Comparison of ENCODE assay signal across 9 mouse cellular contexts in the genomic region with DNA sequence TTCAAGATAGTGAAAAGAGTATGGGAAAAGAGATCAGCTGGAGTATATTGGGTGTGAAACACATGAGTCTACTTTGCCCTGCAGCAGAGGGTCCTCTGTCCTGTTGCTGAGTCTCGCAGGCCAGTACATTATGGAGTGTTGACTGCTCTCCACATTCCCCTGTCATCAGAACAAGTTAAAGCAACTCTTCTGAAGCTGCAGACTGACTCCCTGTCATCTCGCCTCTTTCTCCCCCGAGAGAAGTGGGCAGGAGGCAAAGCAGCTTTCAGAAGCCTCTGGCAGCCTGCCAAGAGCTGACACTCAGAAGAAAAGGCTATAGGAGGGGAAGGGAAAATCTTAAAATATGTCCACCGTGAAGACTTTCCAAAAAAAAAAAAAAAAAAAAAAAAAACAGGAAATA. TPM values are rescaled to one million over a fixed set of nuclear protein-coding genes. Genes with fewer than 3 reads are reported as not detected.
DNase-seq lines count a peak whose midpoint lies in the region; ATAC-seq lines count a peak whose summit lies in the region.
"Had no signal": no experiment of that assay in that cellular context is flagged by ENCODE, and none has a peak within 500 bp of the region (broad histone marks: within the 10 kb centered on the region; RNA-seq: fewer than 3 reads in every experiment).

No protein-coding gene starts in this region.

- no peak overlapping the region for H3K4me3 ChIP-seq in midbrain, embryonic 15.5 days
- H3K4me3 ChIP-seq: left cerebral cortex, adult 2 months had no signal

- no peaks in the 10 kb centered on the region for H3K36me3 ChIP-seq in midbrain, embryonic 15.5 days (replicated peaks)

- peak overlapping the region; percentile 29; the same call in 1 of the 2 replicates for H3K27ac ChIP-seq in midbrain, embryonic 15.5 days
- H3K27ac ChIP-seq: left cerebral cortex, adult 2 months had no signal

- H3K27me3 ChIP-seq in midbrain, embryonic 15.5 days (replicated peaks), result no peaks in the 10 kb centered on the region

- H3K4me1 ChIP-seq in midbrain, embryonic 15.5 days, result peaks cover 21% of the 10 kb centered on the region

- H3K9me3 ChIP-seq in midbrain, embryonic 15.5 days, result no peaks in the 10 kb centered on the region

- no peak overlapping the region for H3K9ac ChIP-seq in midbrain, embryonic 15.5 days

- 0 out of 2 replicates have a peak, but pooled peaks have one; percentile 27 for ATAC-seq in midbrain, embryonic 15.5 days (replicated peaks)

- peak overlapping the region; percentile 32 for H3K4me2 ChIP-seq in midbrain, embryonic 15.5 days

- WGBS in midbrain, embryonic 15.5 days, result 3% methylated on average over 4 of the region's 4 CpGs

- peak; percentile 29 for DNase-seq in adrenal gland, postnatal 25 days
- DNase-seq in adrenal gland, postnatal 4 days (ENCODE audit: low spot score in 2 of 2), result no peak
- DNase-seq in ovary, postnatal 36 days (ENCODE audit: low spot score), result peak; percentile 8
- no peak for DNase-seq in ovary, postnatal 14 days (ENCODE audit: low spot score)
- peak; percentile 41 for DNase-seq in heart, postnatal 4 days
- DNase-seq in gastrocnemius, postnatal 25 days, result no peak
- DNase-seq in layer of hippocampus, postnatal 36 days, result no peak

RNA-seq across cellular contexts. Expression of a gene that starts 31.7 kb away (rescaled TPM):
- 2.2 and 2.5 TPM in 2 replicates for total RNA-seq in adrenal gland, postnatal 25 days (2021)
- total RNA-seq in adrenal gland, postnatal 4 days (2021), result 1 to 10 TPM; 3.2 to 3.4 TPM
- under 1 TPM; 0.33 to 0.36 TPM for total RNA-seq in heart, postnatal 4 days (2021)
- polyA plus RNA-seq in midbrain, embryonic 15.5 days (2015; fragmentation: Nextera tagmentation; extraction: Ambion mirVana), result 25.4 and 25.7 TPM in 2 replicates
- total RNA-seq in gastrocnemius, postnatal 25 days (2021), result not detected
- under 1 TPM in 1 of 2 experiments, not detected in 1; 0.30 TPM for total RNA-seq in layer of hippocampus, postnatal 36 days (2021)

Comparison
In these comparisons a context has a peak if more than half of its experiments do, and no peak if none do; other contexts are left out.
1. DNase-seq: peak in adrenal gland, postnatal 25 days (single experiment), ovary, postnatal 36 days (single experiment) and heart, postnatal 4 days (single experiment); none in adrenal gland, postnatal 4 days (0 of 2), ovary, postnatal 14 days (single experiment), gastrocnemius, postnatal 25 days (single experiment) and layer of hippocampus, postnatal 36 days (0 of 2).